In the genomic region with DNA sequence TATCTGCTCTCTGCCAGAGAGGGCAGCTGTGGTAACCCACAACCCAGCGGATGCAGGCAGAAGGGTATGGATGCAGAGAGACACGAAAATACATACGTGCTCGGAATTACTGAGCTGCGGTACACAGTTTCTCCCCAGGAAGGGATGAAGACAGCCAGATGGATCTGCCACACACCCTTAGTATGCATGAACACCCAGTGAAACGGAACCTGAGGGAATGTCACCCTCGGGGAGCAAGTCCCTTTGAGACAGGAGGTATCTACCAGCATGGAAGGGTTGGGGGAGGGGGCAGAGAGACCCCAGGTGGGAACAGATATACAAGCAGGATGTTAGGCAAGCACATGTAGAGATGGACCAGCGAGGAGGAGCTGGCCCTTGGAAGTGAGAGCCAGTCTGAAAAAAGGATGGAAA, we compare ENCODE assay signal across 8 mouse cellular contexts. TPM values are rescaled to one million over a fixed set of nuclear protein-coding genes. Genes with fewer than 3 reads are reported as not detected.
DNase-seq lines count a peak whose midpoint lies in the region; ATAC-seq lines count a peak whose summit lies in the region.

No protein-coding gene starts in this region.

- 29% methylated on average over 8 of the region's 8 CpGs for WGBS in intestine, embryonic 15.5 days
- 27% methylated on average over 8 of the region's 8 CpGs for WGBS in neural tube, embryonic 11.5 days

- peak; percentile 21 for ATAC-seq in intestine, embryonic 15.5 days
- peak; percentile 29 for ATAC-seq in neural tube, embryonic 11.5 days (ENCODE audit: insufficient read depth, low FRiP score, low TSS enrichment)
- ATAC-seq in monocyte, adult 5-6 weeks (replicated peaks; ENCODE audit: insufficient number of reproducible peaks, low FRiP score, low TSS enrichment, poor library complexity, severe bottlenecking), result no peak

- intact Hi-C loops in left cerebral cortex, postnatal 14 days (cut with DNase I), result no loop called here

- H3K9ac ChIP-seq in intestine, embryonic 15.5 days, result no peak overlapping the region
- peak overlapping the region; percentile 57 for H3K9ac ChIP-seq in neural tube, embryonic 11.5 days (ENCODE audit: low read length)

- H3K4me2 ChIP-seq in intestine, embryonic 15.5 days (replicated peaks), result peak overlapping the region; percentile 88
- H3K4me2 ChIP-seq in neural tube, embryonic 11.5 days (ENCODE audit: low read depth), result peak overlapping the region; percentile 78

- no peak overlapping the region for H3K27ac ChIP-seq in intestine, embryonic 15.5 days
- H3K27ac ChIP-seq in neural tube, embryonic 11.5 days (ENCODE audit: low read depth, low read length), result no peak overlapping the region

- no peaks in the 10 kb centered on the region for H3K9me3 ChIP-seq in intestine, embryonic 15.5 days
- no peaks in the 10 kb centered on the region for H3K9me3 ChIP-seq in neural tube, embryonic 11.5 days (ENCODE audit: control insufficient read depth, low read length)

- 0 out of 2 replicates have a peak, but pooled peaks cover 6% of the 10 kb centered on the region for H3K4me1 ChIP-seq in intestine, embryonic 15.5 days (replicated peaks)
- no peaks in the 10 kb centered on the region; the same call in 1 of the 2 replicates for H3K4me1 ChIP-seq in neural tube, embryonic 11.5 days (ENCODE audit: control insufficient read depth, insufficient read depth, low read length)

- no peaks in the 10 kb centered on the region for H3K36me3 ChIP-seq in intestine, embryonic 15.5 days
- H3K36me3 ChIP-seq in neural tube, embryonic 11.5 days (ENCODE audit: control insufficient read depth, insufficient read depth, low read length), result no peaks in the 10 kb centered on the region

- DNase-seq in left cerebral cortex, postnatal 14 days (ENCODE audit: low spot score in 2 of 2), result peak; percentile 19 to 41
- no peak for DNase-seq in left cerebral cortex, adult 11 months (ENCODE audit: low spot score)
- DNase-seq in cerebellum, postnatal 36 days, result peak; percentile 24 to 40
- DNase-seq in neural tube, embryonic 11.5 days (ENCODE audit: low spot score), result peak; percentile 21
- DNase-seq in MN1 (ENCODE audit: low spot score), result no peak
- DNase-seq in ovary, postnatal 14 days (ENCODE audit: low spot score), result no peak

- H3K27me3 ChIP-seq in intestine, embryonic 15.5 days (replicated peaks), result no peaks in the 10 kb centered on the region
- H3K27me3 ChIP-seq in neural tube, embryonic 11.5 days (ENCODE audit: control insufficient read depth, insufficient read depth, low read length), result no peaks in the 10 kb centered on the region

- 0 out of 2 replicates have a peak overlapping the region, but pooled peaks have one; percentile 40 for H3K4me3 ChIP-seq in intestine, embryonic 15.5 days (replicated peaks)
- H3K4me3 ChIP-seq in neural tube, embryonic 11.5 days (ENCODE audit: low read depth, low read length), result peak overlapping the region; percentile 45

RNA-seq across cellular contexts. Expression of a gene that starts 0.7 kb away (rescaled TPM):
- 100 to 1,000 TPM; 371 to 377 TPM for total RNA-seq in left cerebral cortex, postnatal 14 days (2021)
- 4.7 and 5.4 TPM in 2 replicates for polyA plus RNA-seq in intestine, embryonic 15.5 days (2015; fragmentation: Nextera tagmentation; extraction: Ambion mirVana)
- 17.2 TPM in 2 replicates for polyA plus RNA-seq in neural tube, embryonic 11.5 days (2014; fragmentation: Nextera tagmentation; extraction: Ambion mirVana)
- total RNA-seq in monocyte, adult 5-6 weeks (2017), result not detected in 3 replicates

RNA-seq across cellular contexts. Expression of a gene that starts 29.0 kb away (rescaled TPM):
- under 1 TPM; 0.18 to 0.59 TPM for total RNA-seq in left cerebral cortex, postnatal 14 days (2021)
- polyA plus RNA-seq in intestine, embryonic 15.5 days (2015; fragmentation: Nextera tagmentation; extraction: Ambion mirVana), result 2.3 and 2.5 TPM in 2 replicates
- polyA plus RNA-seq in neural tube, embryonic 11.5 days (2014; fragmentation: Nextera tagmentation; extraction: Ambion mirVana), result 0.12 and 0.17 TPM in 2 replicates
- total RNA-seq in monocyte, adult 5-6 weeks (2017), result 0.19 to 0.21 TPM (median 0.19 TPM) in 3 replicates

RNA-seq across cellular contexts. Expression of a gene that starts 48.3 kb away (rescaled TPM):
- 1 to 10 TPM; 1.1 to 1.3 TPM for total RNA-seq in left cerebral cortex, postnatal 14 days (2021)
- 3.6 and 4.0 TPM in 2 replicates for polyA plus RNA-seq in intestine, embryonic 15.5 days (2015; fragmentation: Nextera tagmentation; extraction: Ambion mirVana)
- polyA plus RNA-seq in neural tube, embryonic 11.5 days (2014; fragmentation: Nextera tagmentation; extraction: Ambion mirVana), result 0.12 TPM in 1 of 2 replicates, not detected in the other
- total RNA-seq in monocyte, adult 5-6 weeks (2017), result 1.4 TPM in 1 of 3 replicates, not detected in the others

RNA-seq across cellular contexts. Expression of a gene that starts 49.0 kb away (rescaled TPM):
- 10 to 100 TPM; 78.8 to 80.2 TPM for total RNA-seq in left cerebral cortex, postnatal 14 days (2021)
- 41.3 and 41.8 TPM in 2 replicates for polyA plus RNA-seq in intestine, embryonic 15.5 days (2015; fragmentation: Nextera tagmentation; extraction: Ambion mirVana)
- polyA plus RNA-seq in neural tube, embryonic 11.5 days (2014; fragmentation: Nextera tagmentation; extraction: Ambion mirVana), result 45.9 and 54.4 TPM in 2 replicates
- total RNA-seq in monocyte, adult 5-6 weeks (2017), result 17.3 to 24.2 TPM (median 20.2 TPM) in 3 replicates

Comparison
In these comparisons a context has a peak if more than half of its experiments do, and no peak if none do; other contexts are left out.
1. DNase-seq: peak in left cerebral cortex, postnatal 14 days (2 of 2), cerebellum, postnatal 36 days (2 of 2) and neural tube, embryonic 11.5 days (single experiment); none in left cerebral cortex, adult 11 months (single experiment), MN1 (single experiment) and ovary, postnatal 14 days (single experiment).
2. RNA of a gene that starts 0.7 kb away (total RNA-seq): 371 to 377 TPM in left cerebral cortex, postnatal 14 days; not detected in monocyte, adult 5-6 weeks; every median in the first group is over 100 times any median in the second.